Mouse (Mus musculus) forebrain, embryonic 14.5 days (tissue): ENCODE measurements around the gene Podxl. TPM values are rescaled to one million over a fixed set of nuclear protein-coding genes. Genes with fewer than 3 reads are reported as not detected.

Source experiments
- ATAC-seq: fragments of 200-750 bp; cut with Nextera tagmentation; 2 replicates; pipeline ENCODE4 v1.8.0; 2017; ENCODE audit warnings: mild to moderate bottlenecking, moderate library complexity
- DNase-seq: peaks from one replicate; pipeline ENCODE4 v3.0.0-alpha.2; 2015; ENCODE audit warnings: low spot score
- H3K27ac ChIP-seq: fragments of 300-500 bp; sonication (generic); 2 replicates; pipeline ENCODE4 v1.5.1; 2014; ENCODE audit warnings: low read depth, mild to moderate bottlenecking, control low read depth, low read length, moderate library complexity
- H3K27me3 ChIP-seq: fragments of 300-500 bp; sonication (generic); replicated peaks from 2 replicates; pipeline ENCODE4 v1.6.1; 2014; ENCODE audit warnings: low read length, control low read depth, mixed read lengths; ENCODE audit not compliant: control insufficient read depth, insufficient read depth
- H3K36me3 ChIP-seq: fragments of 300-500 bp; sonication (generic); 2 replicates; pipeline ENCODE4 v1.6.1; 2014; ENCODE audit warnings: low read length, control low read depth; ENCODE audit not compliant: control insufficient read depth, insufficient read depth
- H3K4me1 ChIP-seq: fragments of 300-500 bp; sonication (generic); 2 replicates; pipeline ENCODE4 v1.6.1; 2014; ENCODE audit warnings: antibody characterized with exemption, low read length, control low read depth; ENCODE audit not compliant: control insufficient read depth, insufficient read depth
- H3K4me2 ChIP-seq: fragments of 300-500 bp; sonication (generic); 2 replicates; pipeline ENCODE4 v1.6.1; 2014; ENCODE audit warnings: mild to moderate bottlenecking, control low read depth, low read length
- H3K4me3 ChIP-seq: fragments of 300-500 bp; sonication (generic); 2 replicates; pipeline ENCODE4 v1.5.1; 2014; ENCODE audit warnings: low read depth, low read length, control low read depth
- H3K9ac ChIP-seq: fragments of 300-500 bp; sonication (generic); 2 replicates; pipeline ENCODE4 v1.6.1; 2014; ENCODE audit warnings: mild to moderate bottlenecking, low read length, control low read depth, moderate library complexity
- H3K9me3 ChIP-seq: fragments of 300-500 bp; sonication (generic); replicated peaks from 2 replicates; pipeline ENCODE4 v1.6.1; 2016; ENCODE audit warnings: low read length, control low read depth, mixed read lengths; ENCODE audit not compliant: control insufficient read depth
- WGBS: fragments of 180-500 bp; shearing (Covaris S2); extraction: QIAGEN DNeasy Blood & Tissue Kit; methylation state at CpG from one replicate; pipeline ENCODE4 v1.1.7; 2014; 5-methylcytosine and 5-hydroxymethylcytosine counted together
- polyA plus RNA-seq: library from polyadenylated mRNA; unstranded; fragments of >200 nt; fragmentation: Nextera tagmentation; extraction: Ambion mirVana; gene quantifications from 2 replicates; pipeline ENCODE4 v1.2.1, GENCODE M21; 2014

Gene Podxl
- polyA plus RNA-seq: 9.3 and 10.7 TPM in 2 replicates

- H3K9me3 ChIP-seq: no peaks in the 10 kb centered on the region
- H3K27ac ChIP-seq: peak within 1 kb of the TSS; percentile 60
- H3K9ac ChIP-seq: peak within 1 kb of the TSS; percentile 84
- ATAC-seq: peak; percentile 92
- H3K27me3 ChIP-seq: no peaks in the 10 kb centered on the region
- peak; percentile 86 for DNase-seq
- H3K4me3 ChIP-seq: peak within 1 kb of the TSS; percentile 76
- no peaks in the 10 kb centered on the region for H3K36me3 ChIP-seq
- peaks cover 24% of the 10 kb centered on the region for H3K4me1 ChIP-seq
- peak within 1 kb of the TSS; percentile 96 for H3K4me2 ChIP-seq
- WGBS: under 1% methylated on average over 73 of the region's 91 CpGs
Observed at GRCm38 (mm10) chr6:31563235-31564181, at the start of gene Podxl. Gene Podxl (minus strand): TSS chr6:31563981.

GRCm38 (mm10) chr6:31612560-31613270, 48.9 kb upstream of the Podxl start:
- no peak for DNase-seq
- Histone ChIP-seq H3K4me2 (no peak overlapping the region), H3K27ac (no peak overlapping the region), H3K4me1 (no peaks in the 10 kb centered on the region), H3K4me3 (no peak overlapping the region), H3K9me3 (no peaks in the 10 kb centered on the region), H3K36me3 (no peaks in the 10 kb centered on the region), H3K27me3 (no peaks in the 10 kb centered on the region), H3K9ac (no peak overlapping the region)
- ATAC-seq: no peak
- WGBS: 92% methylated on average over 17 of the region's 17 CpGs

GRCm38 (mm10) chr6:31606429-31606828, 42.6 kb upstream of the Podxl start:
- no peaks in the 10 kb centered on the region for H3K36me3 ChIP-seq
- WGBS: 93% methylated on average over 4 of the region's 4 CpGs

GRCm38 (mm10) chr6:31604629-31605265, 41.0 kb upstream of the Podxl start:
- no peaks in the 10 kb centered on the region for H3K36me3 ChIP-seq
- peaks cover 10% of the 10 kb centered on the region for H3K4me1 ChIP-seq
- no peaks in the 10 kb centered on the region for H3K27me3 ChIP-seq
- DNase-seq: no peak
- no peak overlapping the region for H3K4me3 ChIP-seq
- no peak overlapping the region for H3K4me2 ChIP-seq
- no peak overlapping the region for H3K9ac ChIP-seq
- H3K9me3 ChIP-seq: no peaks in the 10 kb centered on the region
- 79% methylated on average over 7 of the region's 7 CpGs for WGBS
- no peak overlapping the region for H3K27ac ChIP-seq
- no peak for ATAC-seq

More at GRCm38 (mm10) chr6:31606429-31606828, 42.6 kb upstream of the Podxl start:
- Histone ChIP-seq H3K9me3 (no peaks in the 10 kb centered on the region), H3K4me2 (no peak overlapping the region), H3K4me3 (no peak overlapping the region), H3K9ac (no peak overlapping the region), H3K27me3 (no peaks in the 10 kb centered on the region), H3K27ac (no peak overlapping the region), H3K4me1 (no peaks in the 10 kb centered on the region)
- ATAC-seq: no peak
- no peak for DNase-seq

GRCm38 (mm10) chr6:31602489-31602888, 38.7 kb upstream of the Podxl start:
- no peak for ATAC-seq
- 83% methylated on average over 4 of the region's 4 CpGs for WGBS

GRCm38 (mm10) chr6:31601131-31601530, 37.4 kb upstream of the Podxl start:
- H3K27ac ChIP-seq: peak overlapping the region; percentile 15; the same call in 1 of the 2 replicates
- 9% methylated on average over 3 of the region's 3 CpGs for WGBS
- DNase-seq: peak; percentile 80

More at GRCm38 (mm10) chr6:31602489-31602888, 38.7 kb upstream of the Podxl start:
- Histone ChIP-seq H3K9me3 (no peaks in the 10 kb centered on the region), H3K36me3 (no peaks in the 10 kb centered on the region), H3K4me1 (peaks cover 13% of the 10 kb centered on the region), H3K27me3 (no peaks in the 10 kb centered on the region), H3K9ac (no peak overlapping the region), H3K4me3 (no peak overlapping the region), H3K4me2 (no peak overlapping the region), H3K27ac (no peak overlapping the region)
- DNase-seq: no peak

GRCm38 (mm10) chr6:31599863-31600262, 36.1 kb upstream of the Podxl start:
- 40% methylated on average over 3 of the region's 3 CpGs for WGBS
- Histone ChIP-seq H3K4me3 (no peak overlapping the region), H3K36me3 (no peaks in the 10 kb centered on the region), H3K4me2 (no peak overlapping the region), H3K27ac (peak overlapping the region; percentile 48; the same call in 1 of the 2 replicates), H3K9ac (no peak overlapping the region), H3K27me3 (no peaks in the 10 kb centered on the region), H3K4me1 (peaks cover 26% of the 10 kb centered on the region), H3K9me3 (no peaks in the 10 kb centered on the region)
- ATAC-seq: no peak
- peak; percentile 31 for DNase-seq

More at GRCm38 (mm10) chr6:31601131-31601530, 37.4 kb upstream of the Podxl start:
- no peak overlapping the region for H3K9ac ChIP-seq
- no peaks in the 10 kb centered on the region for H3K9me3 ChIP-seq
- peak; percentile 35; the same call in 1 of the 2 replicates for ATAC-seq
- no peaks in the 10 kb centered on the region for H3K36me3 ChIP-seq
- H3K27me3 ChIP-seq: no peaks in the 10 kb centered on the region
- H3K4me2 ChIP-seq: no peak overlapping the region
- no peak overlapping the region for H3K4me3 ChIP-seq
- H3K4me1 ChIP-seq: peaks cover 26% of the 10 kb centered on the region

- 0 out of 2 replicates have a peak overlapping the region, but pooled peaks have one; percentile 5 for H3K27ac ChIP-seq
Observed at GRCm38 (mm10) chr6:31598349-31598911, 34.6 kb upstream of the Podxl start.

More at GRCm38 (mm10) chr6:31598349-31598911, 34.6 kb upstream of the Podxl start:
- no peaks in the 10 kb centered on the region for H3K36me3 ChIP-seq
- no peak overlapping the region for H3K4me3 ChIP-seq
- peaks cover 26% of the 10 kb centered on the region for H3K4me1 ChIP-seq
- no peak overlapping the region for H3K9ac ChIP-seq
- H3K4me2 ChIP-seq: no peak overlapping the region
- DNase-seq: no peak
- ATAC-seq: no peak
- H3K9me3 ChIP-seq: no peaks in the 10 kb centered on the region
- 71% methylated on average over 6 of the region's 6 CpGs for WGBS
- no peaks in the 10 kb centered on the region for H3K27me3 ChIP-seq
